Mouse (Mus musculus): ENCODE results near the gene Rbm41. TPM values are rescaled to one million over a fixed set of nuclear protein-coding genes. Genes with fewer than 3 reads are reported as not detected.

Gene Rbm41
- polyA plus RNA-seq (2014; fragmentation: Illumina TruSeq; extraction: RNeasy Lipid Tissue Mini Kit (QIAGEN cat#74804); ENCODE audit: low read depth, low replicate concordance) = 13.4 TPM

DNA sequence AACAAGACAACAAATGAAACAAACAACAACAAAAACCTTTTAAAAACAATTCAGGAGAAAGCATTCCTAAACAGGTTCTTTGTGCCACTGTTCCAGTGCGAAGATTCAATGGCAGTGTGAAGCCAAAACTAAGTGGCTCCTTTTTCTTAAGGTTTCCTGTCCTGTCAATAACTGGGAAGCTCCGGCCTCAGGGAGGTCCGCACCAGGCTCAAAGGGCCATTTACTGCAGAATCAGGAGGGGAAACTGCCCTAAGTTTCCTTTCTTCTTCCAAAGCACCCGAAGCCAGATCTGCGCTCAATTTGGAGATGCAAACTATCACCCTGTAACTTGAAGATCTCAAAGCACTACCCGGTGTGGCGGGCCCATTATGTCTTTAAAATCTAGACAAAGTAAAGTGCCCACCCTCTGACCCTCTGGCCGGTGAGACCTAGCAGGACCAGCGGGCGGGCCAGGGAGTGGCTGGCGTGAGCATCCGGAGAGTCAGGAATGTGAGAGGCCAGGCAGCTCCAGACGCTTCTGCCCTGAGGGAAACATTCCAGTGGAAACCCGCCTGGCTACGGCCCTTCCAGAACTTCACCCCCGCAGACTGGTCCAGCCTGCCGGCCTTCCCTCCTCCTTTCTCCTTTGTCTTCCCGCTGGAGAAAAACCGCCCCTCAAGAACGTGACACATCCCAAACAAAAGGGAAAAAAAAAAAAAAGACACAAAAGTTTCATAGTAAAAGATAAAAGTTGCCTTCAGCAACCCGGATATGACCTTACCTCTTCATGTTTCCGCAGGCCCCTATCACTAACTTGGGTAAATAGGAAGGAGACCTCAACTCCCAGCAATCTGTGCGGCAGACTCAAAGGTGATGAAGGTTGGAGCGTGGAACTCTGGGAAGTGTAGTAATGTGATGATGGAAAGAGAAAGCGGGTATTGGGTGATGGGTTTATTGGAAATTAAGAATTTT lies at the start of gene Rbm41:
Gene Rbm41, minus strand, starts transcription at position 856 of the 951 bp plus-strand sequence.

DNA sequence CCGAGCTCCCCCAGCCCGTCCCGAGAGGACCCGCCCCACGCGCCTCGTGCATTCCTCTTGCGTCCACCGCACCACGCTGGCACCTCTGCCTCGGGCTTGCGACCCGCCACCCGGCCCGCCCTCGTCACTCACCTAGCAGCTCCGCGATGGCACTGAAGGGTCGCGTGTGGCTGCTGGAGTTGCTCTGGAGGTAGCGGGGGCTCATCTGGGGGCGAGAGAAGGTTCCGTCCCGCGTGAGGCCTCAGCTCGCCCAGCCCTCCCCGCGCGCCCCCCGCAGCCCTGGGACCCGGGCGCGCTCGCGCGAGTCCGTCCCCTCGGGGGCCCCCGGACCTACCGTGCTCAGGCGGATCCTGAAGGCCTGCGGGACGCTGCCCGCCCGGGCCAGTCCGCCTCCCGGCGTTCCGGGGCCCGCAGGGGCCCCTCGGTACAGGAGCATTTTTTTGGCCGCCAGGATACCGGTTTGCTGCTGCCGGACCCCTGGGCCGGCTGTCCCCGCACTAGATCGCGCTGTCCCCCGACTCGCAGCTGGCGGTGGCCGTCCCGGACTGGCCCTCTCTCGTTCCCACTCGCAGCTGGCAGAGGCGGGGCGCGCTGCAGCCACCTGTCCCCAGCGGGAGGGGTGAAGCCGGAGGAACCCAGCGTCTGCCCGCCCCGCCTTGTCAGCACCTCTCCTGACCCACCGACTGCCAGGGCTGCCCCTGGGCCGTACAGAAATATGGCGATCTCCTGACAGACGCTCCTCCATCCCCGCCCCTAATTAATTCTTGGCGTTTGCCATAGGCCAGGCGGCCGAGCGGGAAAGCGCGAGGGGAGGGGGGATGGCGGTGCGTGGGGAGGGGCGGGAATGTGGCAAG lies 127.2 kb downstream of the Rbm41 start, which contains the start of gene Morc4:
Gene Morc4, minus strand, starts transcription at position 740 of the 854 bp plus-strand sequence.

Other genes starting within 250 kb of the Rbm41 start
- not detected for gene Ripply1, start 216.2 kb downstream of the Rbm41 start, polyA plus RNA-seq (2014; fragmentation: Illumina TruSeq; extraction: RNeasy Lipid Tissue Mini Kit (QIAGEN cat#74804); ENCODE audit: low read depth, low replicate concordance)
- 467 TPM for gene Cldn2, start 197.8 kb downstream of the Rbm41 start, polyA plus RNA-seq (2014; fragmentation: Illumina TruSeq; extraction: RNeasy Lipid Tissue Mini Kit (QIAGEN cat#74804); ENCODE audit: low read depth, low replicate concordance)
- gene Morc4, start 126.9 kb downstream of the Rbm41 start, polyA plus RNA-seq (2014; fragmentation: Illumina TruSeq; extraction: RNeasy Lipid Tissue Mini Kit (QIAGEN cat#74804); ENCODE audit: low read depth, low replicate concordance) = 28.3 TPM
- 13.5 TPM for gene Nup62cl, start 64.1 kb upstream of the Rbm41 start, polyA plus RNA-seq (2014; fragmentation: Illumina TruSeq; extraction: RNeasy Lipid Tissue Mini Kit (QIAGEN cat#74804); ENCODE audit: low read depth, low replicate concordance)
- gene Pih1h3b, start 64.3 kb upstream of the Rbm41 start, polyA plus RNA-seq (2014; fragmentation: Illumina TruSeq; extraction: RNeasy Lipid Tissue Mini Kit (QIAGEN cat#74804); ENCODE audit: low read depth, low replicate concordance) = not detected